Mouse (Mus musculus) C2C12 (cell line): ENCODE results near the gene Entpd5.

Experiments
- CEBPB ChIP-seq: IDR thresholded peaks from one replicate; pipeline ENCODE4 v1.6.1; 2011; ENCODE audit warnings: low read depth, mild to moderate bottlenecking, control low read depth, moderate library complexity
- CTCF ChIP-seq: IDR thresholded peaks from one replicate; pipeline ENCODE4 v1.5.1; 2011; ENCODE audit not compliant: control insufficient read depth, insufficient read depth, insufficient read length
- MAX ChIP-seq: IDR thresholded peaks from one replicate; pipeline ENCODE4 v1.6.1; 2011; ENCODE audit warnings: mild to moderate bottlenecking, control low read depth
- MYOD1 ChIP-seq: IDR thresholded peaks from one replicate; pipeline ENCODE4 v1.6.1; 2011; ENCODE audit warnings: low read depth; ENCODE audit not compliant: control insufficient read depth, insufficient read length
- USF1 ChIP-seq: IDR thresholded peaks from one replicate; pipeline ENCODE4 v1.6.1; 2011; ENCODE audit warnings: low read depth, mild to moderate bottlenecking, control low read depth, moderate library complexity

DNA sequence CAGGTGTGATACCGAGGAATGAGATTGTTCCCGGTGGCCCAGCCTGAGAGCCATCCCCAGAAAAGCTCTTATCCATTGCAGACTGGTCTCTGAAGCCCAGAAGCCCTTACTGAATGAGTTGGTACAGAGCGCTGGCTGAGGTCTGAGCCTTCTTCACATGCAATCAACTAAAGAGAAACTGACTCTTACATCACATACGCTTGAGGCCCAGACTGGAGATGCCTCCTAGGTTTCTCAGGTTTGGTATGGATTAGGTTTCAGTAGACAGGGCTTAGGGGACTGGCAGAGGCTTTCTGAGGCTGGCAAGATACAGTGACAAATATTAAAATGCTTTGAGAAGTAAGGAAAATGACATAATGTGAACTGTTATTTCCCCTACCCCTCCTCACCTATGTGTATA is 23.4 kb downstream of the Entpd5 start:
- no peak for TF ChIP-seq CTCF
- TF ChIP-seq USF1: no peak
- TF ChIP-seq CEBPB: no peak
- TF ChIP-seq MYOD1: no peak
- TF ChIP-seq MAX: no peak
